Mouse (Mus musculus): Measurements from ENCODE around the gene Cdk6.
"Not testable (repeated sequence)": the region's sequence is repeated elsewhere in the genome, so short reads cannot be mapped to it uniquely, and the experiment has no call there.

DNA sequence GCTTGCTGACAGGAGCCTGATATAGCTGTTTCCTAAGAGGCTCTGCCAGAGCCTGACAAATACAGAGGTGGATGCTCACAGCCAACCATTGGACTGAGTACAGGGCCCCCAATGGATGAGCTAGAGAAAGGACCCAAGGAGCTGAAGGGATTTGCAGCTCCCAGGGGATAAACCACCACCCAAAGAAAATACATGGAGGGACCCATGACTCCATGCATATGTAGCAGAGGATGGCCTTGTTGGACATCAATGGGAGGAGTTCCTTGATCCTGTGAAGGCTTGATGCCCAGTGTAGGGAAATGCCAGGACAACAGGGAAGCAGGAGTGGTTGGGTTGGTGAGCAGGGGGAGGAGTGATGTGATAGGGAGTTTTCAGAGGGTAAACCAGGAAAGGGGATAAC lies 190.8 kb downstream of the Cdk6 start:
- not testable (repeated sequence) for TF ChIP-seq CTCF, EP300 (IDR thresholded peaks at IDR 0.05; ENCODE audit: low read depth)

Data from liver, embryonic 14.5 days (tissue).